Mouse (Mus musculus): ENCODE measurements at regions not wholly inside any gene's neighbourhood (a gene's known extent, or its start where the extent isn't known, plus 50 kb on each side); places are given as distances from the start of the nearest gene placed in this dataset.
A peak's percentile ranks its signal among the peaks of the same experiment; 100 is the strongest.

DNA sequence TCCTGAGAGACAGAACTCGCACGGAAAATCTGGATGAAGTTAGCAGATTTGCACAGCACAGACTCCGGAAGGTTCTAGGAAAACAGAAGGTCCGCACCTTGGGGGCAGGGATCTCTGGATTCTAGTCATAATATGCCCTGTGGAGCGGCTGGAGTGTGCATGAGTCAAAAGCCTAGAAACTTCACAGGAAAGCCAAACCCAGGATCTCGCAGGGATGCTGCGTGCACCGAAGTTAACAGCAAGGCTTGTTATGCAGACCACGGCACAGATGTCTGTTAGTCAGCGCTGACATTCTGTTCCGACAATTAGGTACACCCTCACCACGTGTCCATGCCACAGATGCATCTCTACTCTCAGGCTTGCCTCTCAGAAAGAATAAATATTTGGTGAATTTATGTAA is 274.3 kb downstream of the Rwdd3 start:
- WGBS, result 85% methylated on average over 12 of the region's 12 CpGs
- Histone ChIP-seq H3K27ac (no peak overlapping the region), H3K9me3 (replicated peaks) (no peaks in the 10 kb centered on the region)

DNA sequence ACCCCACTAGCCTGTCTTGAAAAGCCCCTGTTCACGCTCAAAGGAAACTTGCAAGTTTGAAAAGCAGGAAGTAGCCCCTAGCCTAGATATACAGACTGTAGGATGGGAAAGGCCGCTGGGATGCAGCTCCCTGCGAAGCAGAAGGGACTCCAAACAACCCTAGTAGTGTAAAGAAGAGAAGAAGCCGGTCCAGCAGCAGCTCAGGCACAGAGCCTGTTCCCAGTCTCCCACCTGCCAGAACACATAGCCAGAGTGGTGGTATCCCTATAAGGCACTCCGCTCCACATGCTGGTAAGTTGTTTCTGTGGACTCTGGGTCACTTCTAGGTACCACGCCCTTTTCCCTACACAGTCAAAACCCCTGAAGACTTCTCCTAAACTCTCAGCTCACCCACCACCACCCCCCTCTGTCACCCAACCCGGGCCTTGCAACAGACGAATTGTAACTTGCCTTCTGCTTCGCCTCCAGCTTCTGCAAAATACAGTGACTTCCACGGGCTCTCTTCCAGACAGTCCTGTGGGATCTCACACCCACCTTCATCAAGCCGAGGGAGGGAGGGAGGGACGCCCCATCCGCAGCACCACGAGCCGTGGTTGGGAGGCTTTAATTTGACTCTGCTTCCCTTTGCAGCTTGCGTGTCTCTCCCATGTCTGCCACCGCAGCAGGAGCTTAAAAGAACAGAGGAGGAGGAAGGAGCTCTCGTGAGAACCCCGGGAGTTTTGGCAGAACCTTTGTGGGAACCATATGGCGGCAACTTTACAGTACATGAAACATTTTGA is 285.2 kb downstream of the Rwdd3 start:
- H3K4me3 ChIP-seq, result no peak overlapping the region
- H3K36me3 ChIP-seq, result no peaks in the 10 kb centered on the region
- H3K9me3 ChIP-seq (replicated peaks), result no peaks in the 10 kb centered on the region
- no peak overlapping the region for H3K27ac ChIP-seq
- no peaks in the 10 kb centered on the region for H3K27me3 ChIP-seq
- WGBS, result 46% methylated on average over 20 of the region's 20 CpGs
- peaks cover 3% of the 10 kb centered on the region; the same call in 1 of the 2 replicates for H3K4me1 ChIP-seq (replicated peaks)
- peak overlapping the region; percentile 43 for H3K4me2 ChIP-seq
- no peak for ATAC-seq (replicated peaks; ENCODE audit: insufficient number of reproducible peaks, insufficient read depth, low FRiP score, low read depth)
- H3K9ac ChIP-seq, result no peak overlapping the region

More for the DNA sequence above, 274.3 kb downstream of the Rwdd3 start:
- Histone ChIP-seq H3K9ac (no peak overlapping the region), H3K4me2 (no peak overlapping the region), H3K27me3 (no peaks in the 10 kb centered on the region), H3K4me1 (replicated peaks) (no peaks in the 10 kb centered on the region), H3K4me3 (no peak overlapping the region), H3K36me3 (no peaks in the 10 kb centered on the region)
- no peak for ATAC-seq (replicated peaks; ENCODE audit: insufficient number of reproducible peaks, insufficient read depth, low FRiP score, low read depth)

DNA sequence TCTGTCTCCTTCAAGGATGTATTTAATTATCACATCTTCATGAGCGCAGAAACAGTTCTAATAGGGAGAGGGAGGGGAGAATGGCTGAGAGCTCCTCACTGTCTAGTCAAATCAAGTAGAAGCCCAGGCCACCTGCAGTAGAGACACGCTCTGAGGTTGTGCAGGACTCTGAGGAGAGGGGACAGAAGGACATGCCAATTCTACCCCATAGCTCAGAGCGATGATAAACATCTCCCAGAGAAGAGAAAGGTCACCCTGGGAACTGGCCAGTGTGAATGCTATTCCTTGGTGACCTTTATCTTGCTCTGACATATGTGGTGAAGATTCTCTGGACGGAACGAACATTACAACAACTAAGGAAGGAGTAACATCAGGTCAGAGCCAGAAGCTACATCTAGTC is 286.1 kb downstream of the Rwdd3 start:
- H3K9ac ChIP-seq, result no peak overlapping the region
- no peak overlapping the region for H3K4me3 ChIP-seq
- H3K4me1 ChIP-seq (replicated peaks), result peaks cover 3% of the 10 kb centered on the region; the same call in 1 of the 2 replicates
- no peaks in the 10 kb centered on the region for H3K27me3 ChIP-seq
- H3K27ac ChIP-seq, result no peak overlapping the region
- H3K4me2 ChIP-seq, result no peak overlapping the region
- no peaks in the 10 kb centered on the region for H3K36me3 ChIP-seq
- no peak for ATAC-seq (replicated peaks; ENCODE audit: insufficient number of reproducible peaks, insufficient read depth, low FRiP score, low read depth)
- H3K9me3 ChIP-seq (replicated peaks), result no peaks in the 10 kb centered on the region
- 82% methylated on average over 5 of the region's 5 CpGs for WGBS

DNA sequence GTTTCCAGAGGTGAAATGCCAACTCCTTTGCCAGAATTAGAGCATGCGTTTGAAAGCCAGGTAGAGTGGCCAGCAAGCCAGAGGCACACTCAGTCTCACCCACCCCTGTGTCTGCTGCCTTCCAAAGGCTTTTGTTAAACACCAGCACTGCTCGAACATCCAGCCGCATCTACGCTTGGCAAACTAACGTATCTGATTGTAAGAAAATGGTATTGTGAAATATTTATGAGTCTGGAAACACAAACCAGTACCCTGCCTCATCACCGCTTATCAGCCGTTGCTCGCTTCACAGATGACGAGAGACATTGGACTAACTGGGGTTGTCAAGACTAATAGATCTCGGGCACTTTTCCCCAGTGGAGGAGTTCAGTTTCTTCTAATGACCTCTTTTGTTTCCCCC is 287.3 kb downstream of the Rwdd3 start:
- Histone ChIP-seq H3K4me2 (no peak overlapping the region), H3K4me1 (replicated peaks) (peaks cover 3% of the 10 kb centered on the region; the same call in 1 of the 2 replicates), H3K9ac (no peak overlapping the region), H3K9me3 (replicated peaks) (no peaks in the 10 kb centered on the region), H3K4me3 (no peak overlapping the region), H3K27ac (no peak overlapping the region), H3K27me3 (no peaks in the 10 kb centered on the region), H3K36me3 (no peaks in the 10 kb centered on the region)
- WGBS, result 59% methylated on average over 10 of the region's 10 CpGs
- no peak for ATAC-seq (replicated peaks; ENCODE audit: insufficient number of reproducible peaks, insufficient read depth, low FRiP score, low read depth)

DNA sequence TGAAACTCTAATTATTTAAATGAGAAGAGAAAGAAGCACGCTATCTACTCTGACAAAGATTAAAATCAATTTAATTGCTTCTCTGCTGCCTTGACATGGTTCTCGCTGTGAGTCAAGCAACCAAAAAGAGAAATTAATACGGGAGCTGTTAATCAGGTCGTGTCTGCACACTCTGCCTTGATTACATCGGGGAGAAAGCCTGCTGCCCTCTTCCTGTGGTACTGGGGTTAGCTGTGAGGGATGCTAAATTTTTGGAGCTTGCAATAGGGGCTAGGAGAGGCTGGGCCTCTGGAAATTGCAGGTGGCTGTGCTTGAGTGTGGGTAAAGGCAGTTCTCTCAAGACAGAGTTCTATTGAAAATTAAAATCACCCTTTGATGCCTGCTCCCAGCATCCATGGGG is 287.8 kb downstream of the Rwdd3 start:
- no peak for ATAC-seq (replicated peaks; ENCODE audit: insufficient number of reproducible peaks, insufficient read depth, low FRiP score, low read depth)
- Histone ChIP-seq H3K4me1 (replicated peaks) (peaks cover 3% of the 10 kb centered on the region; the same call in 1 of the 2 replicates), H3K27me3 (no peaks in the 10 kb centered on the region), H3K27ac (no peak overlapping the region), H3K36me3 (no peaks in the 10 kb centered on the region), H3K9ac (no peak overlapping the region), H3K9me3 (replicated peaks) (no peaks in the 10 kb centered on the region), H3K4me2 (no peak overlapping the region), H3K4me3 (no peak overlapping the region)
- WGBS, result 61% methylated on average over 5 of the region's 5 CpGs

DNA sequence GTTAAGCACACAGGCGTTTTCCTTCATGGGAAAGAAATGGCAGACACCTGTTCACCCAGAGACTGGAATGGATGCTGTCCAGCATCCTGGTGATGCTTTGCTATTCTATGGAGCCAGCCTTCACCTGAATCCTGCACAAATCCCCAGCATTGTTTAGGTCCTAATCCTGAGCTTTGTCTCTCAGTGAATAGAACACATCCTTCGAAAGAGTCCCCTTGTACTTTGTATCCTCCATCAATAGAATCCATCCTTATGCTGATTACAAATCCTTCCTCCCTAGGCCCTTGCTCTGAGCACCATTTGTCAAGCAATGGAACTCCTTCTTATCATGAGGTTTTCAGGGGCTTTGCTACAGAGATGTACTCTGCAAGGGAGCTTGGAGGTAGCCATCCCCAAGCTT is 292.1 kb downstream of the Rwdd3 start:
- Histone ChIP-seq H3K36me3 (no peaks in the 10 kb centered on the region), H3K4me2 (no peak overlapping the region), H3K4me3 (no peak overlapping the region), H3K9ac (no peak overlapping the region), H3K27me3 (no peaks in the 10 kb centered on the region), H3K4me1 (replicated peaks) (no peaks in the 10 kb centered on the region), H3K27ac (no peak overlapping the region), H3K9me3 (replicated peaks) (no peaks in the 10 kb centered on the region)
- 77% methylated on average over 2 of the region's 2 CpGs for WGBS
- ATAC-seq (replicated peaks; ENCODE audit: insufficient number of reproducible peaks, insufficient read depth, low FRiP score, low read depth), result no peak

DNA sequence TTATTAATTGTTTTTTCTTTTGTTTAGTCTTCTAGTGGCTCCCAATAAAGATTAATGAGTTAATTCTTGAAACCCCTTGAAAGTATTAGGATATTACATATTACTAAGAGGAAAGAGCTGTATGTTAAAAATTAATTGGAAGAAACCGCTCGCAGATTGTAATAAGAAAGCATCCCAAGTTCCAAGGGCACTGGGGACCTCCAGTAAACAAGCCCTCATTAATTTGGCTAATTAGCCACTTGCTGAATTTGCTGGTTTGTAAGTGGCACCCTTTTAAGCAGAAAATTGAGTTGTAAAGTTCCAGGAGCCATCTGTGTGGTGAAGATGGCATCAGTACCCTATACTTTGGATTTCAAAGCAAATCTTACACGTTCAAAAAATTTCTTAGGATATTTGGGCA is 295.8 kb downstream of the Rwdd3 start:
- Histone ChIP-seq H3K36me3 (no peaks in the 10 kb centered on the region), H3K27me3 (no peaks in the 10 kb centered on the region), H3K4me2 (no peak overlapping the region), H3K27ac (no peak overlapping the region), H3K4me3 (no peak overlapping the region), H3K9ac (no peak overlapping the region), H3K9me3 (replicated peaks) (no peaks in the 10 kb centered on the region), H3K4me1 (replicated peaks) (no peaks in the 10 kb centered on the region)
- no peak for ATAC-seq (replicated peaks; ENCODE audit: insufficient number of reproducible peaks, insufficient read depth, low FRiP score, low read depth)
- 86% methylated on average over 3 of the region's 3 CpGs for WGBS

DNA sequence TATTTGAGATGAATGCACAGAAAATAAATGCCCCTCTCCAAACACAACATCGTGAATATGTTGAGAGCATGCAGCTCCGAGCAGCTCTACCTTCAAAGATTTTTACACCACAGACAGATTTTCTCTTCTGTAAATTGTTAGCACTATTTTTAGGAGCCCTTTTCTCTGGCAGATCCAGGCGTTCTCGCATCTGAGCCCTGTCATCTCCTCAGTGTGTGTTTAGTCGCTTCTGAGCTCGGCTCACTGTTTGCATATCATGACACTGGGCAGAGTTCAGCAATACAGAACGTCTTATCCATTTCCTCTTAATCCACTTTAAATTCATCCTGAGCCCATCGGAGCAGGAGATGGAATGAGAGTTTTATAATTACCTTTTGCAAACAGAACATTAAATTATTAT is 306.5 kb downstream of the Rwdd3 start:
- Histone ChIP-seq H3K9ac (no peak overlapping the region), H3K4me3 (no peak overlapping the region), H3K4me2 (no peak overlapping the region; the same call in 1 of the 2 replicates), H3K27me3 (no peaks in the 10 kb centered on the region), H3K9me3 (replicated peaks) (no peaks in the 10 kb centered on the region), H3K36me3 (no peaks in the 10 kb centered on the region), H3K27ac (no peak overlapping the region), H3K4me1 (replicated peaks) (no peaks in the 10 kb centered on the region)
- no peak for ATAC-seq (replicated peaks; ENCODE audit: insufficient number of reproducible peaks, insufficient read depth, low FRiP score, low read depth)
- WGBS, result 25% methylated on average over 8 of the region's 8 CpGs

DNA sequence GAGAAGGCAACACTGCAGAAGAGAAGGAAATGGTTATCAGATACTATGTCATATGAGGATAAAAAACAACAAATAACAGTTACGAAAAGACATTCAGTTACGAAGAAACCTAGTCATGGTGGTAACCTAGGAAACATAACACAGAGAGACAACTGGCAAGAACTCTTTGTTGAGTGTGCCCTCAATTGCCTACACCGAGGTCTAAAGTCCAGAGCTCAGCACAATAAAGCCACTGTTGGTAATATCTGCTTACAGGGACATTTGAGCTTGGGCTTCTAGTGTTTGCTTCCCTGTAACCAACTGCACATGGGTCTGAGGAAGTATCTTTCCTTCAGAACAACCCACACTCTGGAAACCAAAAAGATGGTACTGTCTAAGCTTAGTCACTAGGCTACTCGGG is 309.9 kb downstream of the Rwdd3 start:
- no peak overlapping the region for H3K4me2 ChIP-seq
- no peaks in the 10 kb centered on the region for H3K36me3 ChIP-seq
- H3K9me3 ChIP-seq (replicated peaks), result no peaks in the 10 kb centered on the region
- H3K27me3 ChIP-seq, result no peaks in the 10 kb centered on the region
- no peak overlapping the region for H3K27ac ChIP-seq
- WGBS, result 84% methylated on average over 4 of the region's 4 CpGs
- no peak for ATAC-seq (replicated peaks; ENCODE audit: insufficient number of reproducible peaks, insufficient read depth, low FRiP score, low read depth)
- no peak overlapping the region for H3K4me3 ChIP-seq
- no peaks in the 10 kb centered on the region for H3K4me1 ChIP-seq (replicated peaks)
- no peak overlapping the region for H3K9ac ChIP-seq

DNA sequence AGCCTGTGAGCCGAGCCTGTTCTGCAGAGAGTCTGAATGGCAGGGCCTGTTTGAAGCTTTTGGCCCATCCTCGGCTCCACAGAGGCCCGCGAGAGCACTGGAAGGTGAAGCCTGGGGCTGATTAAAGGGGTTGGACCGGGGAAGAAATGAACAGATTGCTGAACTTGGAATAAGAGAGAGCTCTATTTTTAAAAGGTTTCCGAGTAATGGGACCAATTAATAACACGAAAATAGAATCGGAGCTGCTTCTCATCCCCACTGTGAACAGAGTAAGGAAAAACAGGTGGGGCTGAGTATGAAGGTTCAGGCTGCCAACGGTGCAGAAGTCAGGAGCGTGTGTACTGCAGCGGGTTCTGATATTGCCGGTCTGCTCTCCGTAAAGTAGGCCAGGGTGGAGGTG is 313.2 kb downstream of the Rwdd3 start:
- WGBS, result 80% methylated on average over 13 of the region's 13 CpGs
- H3K9me3 ChIP-seq (replicated peaks), result no peaks in the 10 kb centered on the region
- no peaks in the 10 kb centered on the region for H3K4me1 ChIP-seq (replicated peaks)
- no peak overlapping the region for H3K9ac ChIP-seq
- H3K27ac ChIP-seq, result no peak overlapping the region
- no peak for ATAC-seq (replicated peaks; ENCODE audit: insufficient number of reproducible peaks, insufficient read depth, low FRiP score, low read depth)
- H3K27me3 ChIP-seq, result no peaks in the 10 kb centered on the region
- H3K4me3 ChIP-seq, result no peak overlapping the region
- H3K4me2 ChIP-seq, result no peak overlapping the region
- no peaks in the 10 kb centered on the region for H3K36me3 ChIP-seq

DNA sequence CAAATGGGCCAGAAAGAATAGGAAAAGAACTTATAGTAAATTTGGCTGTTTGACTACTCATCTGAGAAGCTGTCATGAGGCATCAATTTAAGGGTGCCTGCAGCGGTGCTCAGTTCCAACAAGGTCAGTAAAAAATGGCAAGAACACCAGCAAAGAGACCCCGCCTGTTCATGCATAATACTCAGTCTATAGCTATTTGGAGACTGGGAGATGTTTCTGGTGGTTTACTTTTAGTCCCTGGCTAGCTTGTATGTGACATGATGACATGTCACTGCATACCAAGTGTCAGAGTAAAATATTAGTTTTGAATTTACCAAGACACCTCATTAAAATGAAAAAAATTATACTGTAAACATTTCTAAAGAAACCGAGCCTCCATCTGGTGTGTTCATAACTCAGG is 317.2 kb downstream of the Rwdd3 start:
- WGBS, result 80% methylated on average over 3 of the region's 3 CpGs
- Histone ChIP-seq H3K9ac (no peak overlapping the region), H3K36me3 (no peaks in the 10 kb centered on the region), H3K4me1 (replicated peaks) (no peaks in the 10 kb centered on the region), H3K9me3 (replicated peaks) (no peaks in the 10 kb centered on the region), H3K27ac (no peak overlapping the region), H3K4me2 (no peak overlapping the region), H3K27me3 (no peaks in the 10 kb centered on the region), H3K4me3 (no peak overlapping the region)
- no peak for ATAC-seq (replicated peaks; ENCODE audit: insufficient number of reproducible peaks, insufficient read depth, low FRiP score, low read depth)

DNA sequence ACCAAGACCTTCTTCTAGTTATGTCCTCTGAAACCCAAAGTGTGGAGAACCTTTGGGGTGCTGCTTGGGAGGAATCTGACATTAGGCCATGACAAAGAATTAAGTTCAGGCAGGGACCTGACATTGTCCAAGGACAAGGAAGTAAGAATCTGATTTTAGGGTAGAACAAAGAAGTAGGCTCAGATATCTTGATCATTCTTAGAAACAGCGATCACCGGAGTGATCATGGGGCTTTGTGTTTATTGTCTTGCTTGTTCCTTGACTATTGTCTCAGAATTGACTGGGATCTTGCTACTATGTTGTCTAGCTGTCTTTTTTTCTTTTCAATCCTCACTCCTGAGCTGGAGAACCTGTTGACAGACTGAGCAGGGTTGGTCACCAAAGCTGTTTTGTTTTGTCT is 327.9 kb downstream of the Rwdd3 start:
- ATAC-seq (replicated peaks; ENCODE audit: insufficient number of reproducible peaks, insufficient read depth, low FRiP score, low read depth), result no peak
- no peak overlapping the region for H3K27ac ChIP-seq
- no peaks in the 10 kb centered on the region for H3K36me3 ChIP-seq
- no peaks in the 10 kb centered on the region for H3K27me3 ChIP-seq
- no peaks in the 10 kb centered on the region for H3K4me1 ChIP-seq (replicated peaks)
- WGBS, result 85% methylated on average over 2 of the region's 2 CpGs
- H3K4me3 ChIP-seq, result no peak overlapping the region
- no peak overlapping the region for H3K9ac ChIP-seq
- H3K4me2 ChIP-seq, result no peak overlapping the region
- H3K9me3 ChIP-seq (replicated peaks), result no peaks in the 10 kb centered on the region

Measured in heart, embryonic 15.5 days (tissue).